Mouse (Mus musculus): ENCODE results near the gene Vat1l. TPM values are rescaled to one million over a fixed set of nuclear protein-coding genes. Genes with fewer than 3 reads are reported as not detected.

Gene Vat1l
- polyA plus RNA-seq, 1 experiment from 2014 or later, result 11.1 TPM

- Histone ChIP-seq H3K36me3 (ENCODE audit: control insufficient read depth, insufficient read depth, low read length) (no peaks in the 10 kb centered on the region), H3K27ac (ENCODE audit: low read depth, low read length) (no peak overlapping the region), H3K9me3 (ENCODE audit: control insufficient read depth, low read length) (no peaks in the 10 kb centered on the region), H3K4me3 (ENCODE audit: low read depth, low read length) (no peak overlapping the region), H3K9ac (ENCODE audit: low read depth, low read length) (no peak overlapping the region), H3K27me3 (ENCODE audit: control insufficient read depth, insufficient read depth, low read length) (no peaks in the 10 kb centered on the region), H3K4me1 (replicated peaks; ENCODE audit: control insufficient read depth, insufficient read depth, low read length) (no peaks in the 10 kb centered on the region), H3K4me2 (replicated peaks; ENCODE audit: low read depth, low read length) (no peak overlapping the region)
- no peak for DNase-seq (ENCODE audit: low spot score)
- no peak for ATAC-seq (ENCODE audit: low FRiP score)
- 62% methylated on average over 14 of the region's 14 CpGs for WGBS
Measured at GRCm38 (mm10) chr8:114351643-114352427, 146.4 kb downstream of the Vat1l start.

- no peak overlapping the region for H3K4me2 ChIP-seq (replicated peaks; ENCODE audit: low read depth, low read length)
- H3K4me3 ChIP-seq (ENCODE audit: low read depth, low read length), result no peak overlapping the region
- 70% methylated on average over 8 of the region's 8 CpGs for WGBS
- no peaks in the 10 kb centered on the region for H3K27me3 ChIP-seq (ENCODE audit: control insufficient read depth, insufficient read depth, low read length)
- H3K4me1 ChIP-seq (replicated peaks; ENCODE audit: control insufficient read depth, insufficient read depth, low read length), result no peaks in the 10 kb centered on the region
- no peaks in the 10 kb centered on the region for H3K9me3 ChIP-seq (ENCODE audit: control insufficient read depth, low read length)
- H3K36me3 ChIP-seq (ENCODE audit: control insufficient read depth, insufficient read depth, low read length), result no peaks in the 10 kb centered on the region
- ATAC-seq (ENCODE audit: low FRiP score), result no peak
- DNase-seq (ENCODE audit: low spot score), result no peak
- no peak overlapping the region for H3K9ac ChIP-seq (ENCODE audit: low read depth, low read length)
- H3K27ac ChIP-seq (ENCODE audit: low read depth, low read length), result no peak overlapping the region
Measured at GRCm38 (mm10) chr8:114360506-114360905, 155.1 kb downstream of the Vat1l start.

- H3K4me2 ChIP-seq (replicated peaks; ENCODE audit: low read depth, low read length), result no peak overlapping the region
- no peaks in the 10 kb centered on the region for H3K36me3 ChIP-seq (ENCODE audit: control insufficient read depth, insufficient read depth, low read length)
- H3K9ac ChIP-seq (ENCODE audit: low read depth, low read length), result no peak overlapping the region
- ATAC-seq (ENCODE audit: low FRiP score) (no peak), DNase-seq (ENCODE audit: low spot score) (peak; percentile 35)
- H3K27ac ChIP-seq (ENCODE audit: low read depth, low read length), result no peak overlapping the region
- H3K4me1 ChIP-seq (replicated peaks; ENCODE audit: control insufficient read depth, insufficient read depth, low read length), result no peaks in the 10 kb centered on the region
- no peaks in the 10 kb centered on the region for H3K9me3 ChIP-seq (ENCODE audit: control insufficient read depth, low read length)
- 67% methylated on average over 5 of the region's 5 CpGs for WGBS
- no peak overlapping the region for H3K4me3 ChIP-seq (ENCODE audit: low read depth, low read length)
- H3K27me3 ChIP-seq (ENCODE audit: control insufficient read depth, insufficient read depth, low read length), result no peaks in the 10 kb centered on the region
Measured at GRCm38 (mm10) chr8:114363167-114363566, 157.8 kb downstream of the Vat1l start.

- no peak overlapping the region for H3K4me2 ChIP-seq (replicated peaks; ENCODE audit: low read depth, low read length)
- ATAC-seq (ENCODE audit: low FRiP score) (no peak), DNase-seq (ENCODE audit: low spot score) (no peak)
- H3K27me3 ChIP-seq (ENCODE audit: control insufficient read depth, insufficient read depth, low read length), result no peaks in the 10 kb centered on the region
- H3K4me1 ChIP-seq (replicated peaks; ENCODE audit: control insufficient read depth, insufficient read depth, low read length), result no peaks in the 10 kb centered on the region
- H3K9me3 ChIP-seq (ENCODE audit: control insufficient read depth, low read length), result no peaks in the 10 kb centered on the region
- no peak overlapping the region for H3K9ac ChIP-seq (ENCODE audit: low read depth, low read length)
- WGBS, result 66% methylated on average over 8 of the region's 8 CpGs
- no peak overlapping the region for H3K27ac ChIP-seq (ENCODE audit: low read depth, low read length)
- no peaks in the 10 kb centered on the region for H3K36me3 ChIP-seq (ENCODE audit: control insufficient read depth, insufficient read depth, low read length)
- H3K4me3 ChIP-seq (ENCODE audit: low read depth, low read length), result no peak overlapping the region
Measured at GRCm38 (mm10) chr8:114363656-114364055, 158.2 kb downstream of the Vat1l start.

- H3K36me3 ChIP-seq (ENCODE audit: control insufficient read depth, insufficient read depth, low read length), result no peaks in the 10 kb centered on the region
- DNase-seq (ENCODE audit: low spot score) (peak; percentile 85), ATAC-seq (ENCODE audit: low FRiP score) (no peak)
- 39% methylated on average over 27 of the region's 27 CpGs for WGBS
- no peaks in the 10 kb centered on the region for H3K27me3 ChIP-seq (ENCODE audit: control insufficient read depth, insufficient read depth, low read length)
- H3K9me3 ChIP-seq (ENCODE audit: control insufficient read depth, low read length), result no peaks in the 10 kb centered on the region
- H3K4me1 ChIP-seq (replicated peaks; ENCODE audit: control insufficient read depth, insufficient read depth, low read length), result no peaks in the 10 kb centered on the region
- no peak overlapping the region for H3K27ac ChIP-seq (ENCODE audit: low read depth, low read length)
- H3K4me2 ChIP-seq (replicated peaks; ENCODE audit: low read depth, low read length), result no peak overlapping the region
- no peak overlapping the region for H3K9ac ChIP-seq (ENCODE audit: low read depth, low read length)
- H3K4me3 ChIP-seq (ENCODE audit: low read depth, low read length), result no peak overlapping the region
Measured at GRCm38 (mm10) chr8:114369038-114369976, 163.9 kb downstream of the Vat1l start.

- Histone ChIP-seq H3K4me3 (ENCODE audit: low read depth, low read length) (no peak overlapping the region), H3K36me3 (ENCODE audit: control insufficient read depth, insufficient read depth, low read length) (no peaks in the 10 kb centered on the region), H3K27me3 (ENCODE audit: control insufficient read depth, insufficient read depth, low read length) (no peaks in the 10 kb centered on the region), H3K4me1 (replicated peaks; ENCODE audit: control insufficient read depth, insufficient read depth, low read length) (no peaks in the 10 kb centered on the region), H3K27ac (ENCODE audit: low read depth, low read length) (no peak overlapping the region), H3K4me2 (replicated peaks; ENCODE audit: low read depth, low read length) (no peak overlapping the region), H3K9ac (ENCODE audit: low read depth, low read length) (no peak overlapping the region), H3K9me3 (ENCODE audit: control insufficient read depth, low read length) (no peaks in the 10 kb centered on the region)
- 82% methylated on average over 6 of the region's 6 CpGs for WGBS
- no peak for DNase-seq (ENCODE audit: low spot score)
- ATAC-seq (ENCODE audit: low FRiP score), result no peak
Measured at GRCm38 (mm10) chr8:114374390-114374789, 169.0 kb downstream of the Vat1l start.

GRCm38 (mm10) chr8:114384189-114384588, 178.8 kb downstream of the Vat1l start:
- Histone ChIP-seq H3K9ac (ENCODE audit: low read depth, low read length) (no peak overlapping the region), H3K27me3 (ENCODE audit: control insufficient read depth, insufficient read depth, low read length) (no peaks in the 10 kb centered on the region), H3K4me2 (replicated peaks; ENCODE audit: low read depth, low read length) (no peak overlapping the region), H3K4me3 (ENCODE audit: low read depth, low read length) (no peak overlapping the region), H3K9me3 (ENCODE audit: control insufficient read depth, low read length) (no peaks in the 10 kb centered on the region), H3K36me3 (ENCODE audit: control insufficient read depth, insufficient read depth, low read length) (no peaks in the 10 kb centered on the region), H3K4me1 (replicated peaks; ENCODE audit: control insufficient read depth, insufficient read depth, low read length) (no peaks in the 10 kb centered on the region), H3K27ac (ENCODE audit: low read depth, low read length) (no peak overlapping the region)
- ATAC-seq (ENCODE audit: low FRiP score) (no peak), DNase-seq (ENCODE audit: low spot score) (no peak)
- 83% methylated on average over 3 of the region's 3 CpGs for WGBS

- H3K9me3 ChIP-seq (ENCODE audit: control insufficient read depth, low read length), result no peaks in the 10 kb centered on the region
- no peak overlapping the region for H3K27ac ChIP-seq (ENCODE audit: low read depth, low read length)
- H3K4me2 ChIP-seq (replicated peaks; ENCODE audit: low read depth, low read length), result no peak overlapping the region
- no peak overlapping the region for H3K4me3 ChIP-seq (ENCODE audit: low read depth, low read length)
- ATAC-seq (ENCODE audit: low FRiP score) (no peak), DNase-seq (ENCODE audit: low spot score) (no peak)
- H3K36me3 ChIP-seq (ENCODE audit: control insufficient read depth, insufficient read depth, low read length), result no peaks in the 10 kb centered on the region
- WGBS, result 88% methylated on average over 4 of the region's 4 CpGs
- H3K4me1 ChIP-seq (replicated peaks; ENCODE audit: control insufficient read depth, insufficient read depth, low read length), result no peaks in the 10 kb centered on the region
- H3K9ac ChIP-seq (ENCODE audit: low read depth, low read length), result no peak overlapping the region
- no peaks in the 10 kb centered on the region for H3K27me3 ChIP-seq (ENCODE audit: control insufficient read depth, insufficient read depth, low read length)
Measured at GRCm38 (mm10) chr8:114387494-114387893, 182.1 kb downstream of the Vat1l start.

All from hindbrain, embryonic 11.5 days (tissue).